In genomic region chr7:134128087-134128522, GRCm38 (mm10) we compare ENCODE assay signal across 26 mouse cellular contexts.
DNase-seq lines count a peak whose midpoint lies in the region; ATAC-seq and TF ChIP-seq lines count a peak whose summit lies in the region.
"Had no signal": no experiment of that assay in that cellular context is flagged by ENCODE, and none has a peak within 500 bp of the region (broad histone marks: within the 10 kb centered on the region; RNA-seq: fewer than 3 reads in every experiment).

No protein-coding gene starts in this region.

- ATAC-seq in lung, embryonic 15.5 days (ENCODE audit: borderline replicate concordance, extremely low read depth, low FRiP score, low TSS enrichment): peak; percentile 23; the same call in 1 of the 2 replicates
- ATAC-seq: forebrain, embryonic 13.5 days; liver, embryonic 12.5 days had no signal

- DNase-seq in heart, adult 11 months: peak; percentile 44
- DNase-seq in heart, adult 18-20 months: no peak
- no peak for DNase-seq in lung, adult 2 months
- DNase-seq in NIH3T3 (ENCODE audit: low read depth): peak; percentile 18
- peak; percentile 17 for DNase-seq in retina, postnatal 7 days (ENCODE audit: low read depth, low spot score)
- DNase-seq in thymus, postnatal 4 days: no peak
- DNase-seq: cerebellum, adult 11-12 months; gastrocnemius, adult 2 months; kidney, adult 2 months; lung, adult 18-20 months; right cerebral cortex, postnatal 25 days; spleen, adult 18-20 months; thymus, postnatal 14 days had no signal

- no peak overlapping the region for H3K9ac ChIP-seq in lung, embryonic 15.5 days
- H3K9ac ChIP-seq: embryonic facial prominence, embryonic 12.5 days; forebrain, embryonic 13.5 days; heart, embryonic 13.5 days; hindbrain, embryonic 14.5 days; limb, embryonic 12.5 days; liver, embryonic 12.5 days; neural tube, embryonic 15.5 days had no signal

- H3K9me3 ChIP-seq in lung, embryonic 15.5 days: no peaks in the 10 kb centered on the region
- H3K9me3 ChIP-seq: embryonic facial prominence, embryonic 12.5 days; forebrain, embryonic 13.5 days; heart, embryonic 13.5 days; limb, embryonic 12.5 days; liver, embryonic 12.5 days; neural tube, embryonic 15.5 days had no signal

- H3K4me3 ChIP-seq in lung, embryonic 15.5 days: no peak overlapping the region
- H3K4me3 ChIP-seq in lung, adult 2 months (replicated peaks; ENCODE audit: extremely low read depth, low read depth, low read length): no peak overlapping the region
- H3K4me3 ChIP-seq: embryonic facial prominence, embryonic 12.5 days; erythroblast, embryonic 14.5 days; forebrain, embryonic 13.5 days; gastrocnemius, adult 2 months; heart, embryonic 13.5 days; limb, embryonic 12.5 days; liver, embryonic 12.5 days; neural tube, embryonic 15.5 days had no signal

- no peaks in the 10 kb centered on the region for H3K36me3 ChIP-seq in lung, embryonic 15.5 days
- H3K36me3 ChIP-seq: embryonic facial prominence, embryonic 12.5 days; G1E; heart, embryonic 13.5 days; limb, embryonic 12.5 days; liver, embryonic 12.5 days; neural tube, embryonic 15.5 days had no signal

- H3K27me3 ChIP-seq in lung, embryonic 15.5 days: no peaks in the 10 kb centered on the region
- H3K27me3 ChIP-seq: CH12.LX; forebrain, embryonic 13.5 days; heart, embryonic 13.5 days; limb, embryonic 12.5 days; liver, embryonic 12.5 days; neural tube, embryonic 15.5 days had no signal

- H3K4me2 ChIP-seq in lung, embryonic 15.5 days: no peak overlapping the region
- H3K4me2 ChIP-seq: embryonic facial prominence, embryonic 12.5 days; forebrain, embryonic 13.5 days; heart, embryonic 13.5 days; hindbrain, embryonic 14.5 days; limb, embryonic 12.5 days; liver, embryonic 12.5 days; midbrain, embryonic 11.5 days; neural tube, embryonic 15.5 days had no signal

- no peak for TF ChIP-seq CTCF in lung, adult 2 months (IDR thresholded peaks at IDR 0.05; ENCODE audit: insufficient read depth, low read length)

- no peaks in the 10 kb centered on the region for H3K4me1 ChIP-seq in lung, embryonic 15.5 days
- H3K4me1 ChIP-seq in lung, adult 2 months (ENCODE audit: control insufficient read depth, insufficient read depth, low read length): no peaks in the 10 kb centered on the region
- H3K4me1 ChIP-seq: embryonic facial prominence, embryonic 12.5 days; liver, embryonic 12.5 days had no signal

- H3K27ac ChIP-seq in lung, embryonic 15.5 days: no peak overlapping the region
- H3K27ac ChIP-seq: embryonic facial prominence, embryonic 12.5 days; forebrain, embryonic 13.5 days; gastrocnemius, adult 2 months; heart, embryonic 13.5 days; hindbrain, embryonic 14.5 days; kidney, postnatal 0 days; limb, embryonic 12.5 days; liver, embryonic 12.5 days; neural tube, embryonic 15.5 days had no signal

- TF ChIP-seq POLR2A in lung, adult 2 months (IDR thresholded peaks at IDR 0.05; ENCODE audit: borderline replicate concordance, extremely low read depth, low read depth, low read length): no peak

- 51% methylated on average over 5 of the region's 5 CpGs for WGBS in lung, embryonic 15.5 days
- WGBS in lung, adult 2 months: 66% methylated on average over 5 of the region's 5 CpGs

Comparison
In these comparisons a context has a peak if more than half of its experiments do, and no peak if none do; other contexts are left out.
1. DNase-seq: peak in heart, adult 11 months (single experiment), NIH3T3 (single experiment) and retina, postnatal 7 days (single experiment); none in heart, adult 18-20 months (0 of 2), lung, adult 2 months (single experiment) and thymus, postnatal 4 days (single experiment).